Mouse (Mus musculus): ENCODE results near the gene Mylpf. TPM values are rescaled to one million over a fixed set of nuclear protein-coding genes. Genes with fewer than 3 reads are reported as not detected.

Mylpf gene
- polyA plus RNA-seq, 1 experiment from 2014 or later: 31.6 TPM

GRCm38 (mm10) chr7:127183828-127184227 lies 24.9 kb upstream of the Mylpf start:
- no peaks in the 10 kb centered on the region for H3K4me1 ChIP-seq (ENCODE audit: control insufficient read depth, insufficient read depth, low read length)
- no peaks in the 10 kb centered on the region for H3K36me3 ChIP-seq (ENCODE audit: control insufficient read depth, insufficient read depth)
- H3K4me3 ChIP-seq (ENCODE audit: low read length): no peak overlapping the region
- WGBS: 73% methylated on average over 6 of the region's 6 CpGs
- ATAC-seq (replicated peaks; ENCODE audit: extremely low read depth, insufficient read depth, low FRiP score): no peak
- H3K9me3 ChIP-seq (replicated peaks; ENCODE audit: control insufficient read depth, low read length): no peaks in the 10 kb centered on the region; the same call in 1 of the 2 replicates
- no peak overlapping the region for H3K27ac ChIP-seq (ENCODE audit: low read length)
- H3K9ac ChIP-seq (ENCODE audit: low read length): no peak overlapping the region
- H3K4me2 ChIP-seq (ENCODE audit: low read depth, low read length): no peak overlapping the region
- no peaks in the 10 kb centered on the region for H3K27me3 ChIP-seq (ENCODE audit: control insufficient read depth, insufficient read depth, low read length)

- no peak for ATAC-seq (replicated peaks; ENCODE audit: extremely low read depth, insufficient read depth, low FRiP score)
- Histone ChIP-seq H3K4me2 (ENCODE audit: low read depth, low read length) (no peak overlapping the region), H3K27ac (ENCODE audit: low read length) (no peak overlapping the region; the same call in 1 of the 2 replicates), H3K9ac (ENCODE audit: low read length) (no peak overlapping the region), H3K27me3 (ENCODE audit: control insufficient read depth, insufficient read depth, low read length) (no peaks in the 10 kb centered on the region), H3K9me3 (replicated peaks; ENCODE audit: control insufficient read depth, low read length) (no peaks in the 10 kb centered on the region), H3K4me1 (ENCODE audit: control insufficient read depth, insufficient read depth, low read length) (no peaks in the 10 kb centered on the region), H3K36me3 (ENCODE audit: control insufficient read depth, insufficient read depth) (no peaks in the 10 kb centered on the region), H3K4me3 (ENCODE audit: low read length) (no peak overlapping the region)
- WGBS: 29% methylated on average over 1 of the region's 1 CpGs
These were observed 24.0 kb upstream of the Mylpf start for GRCm38 (mm10) chr7:127184720-127185119.

- no peaks in the 10 kb centered on the region for H3K4me1 ChIP-seq (ENCODE audit: control insufficient read depth, insufficient read depth, low read length)
- WGBS: 54% methylated on average over 3 of the region's 3 CpGs
- no peak overlapping the region for H3K4me2 ChIP-seq (ENCODE audit: low read depth, low read length)
- H3K27me3 ChIP-seq (ENCODE audit: control insufficient read depth, insufficient read depth, low read length): no peaks in the 10 kb centered on the region
- H3K36me3 ChIP-seq (ENCODE audit: control insufficient read depth, insufficient read depth): no peaks in the 10 kb centered on the region
- no peaks in the 10 kb centered on the region for H3K9me3 ChIP-seq (replicated peaks; ENCODE audit: control insufficient read depth, low read length)
- H3K27ac ChIP-seq (ENCODE audit: low read length): no peak overlapping the region
- no peak overlapping the region for H3K9ac ChIP-seq (ENCODE audit: low read length)
- ATAC-seq (replicated peaks; ENCODE audit: extremely low read depth, insufficient read depth, low FRiP score): no peak
- H3K4me3 ChIP-seq (ENCODE audit: low read length): no peak overlapping the region
These were observed 23.1 kb upstream of the Mylpf start for GRCm38 (mm10) chr7:127185601-127186000.

- H3K27me3 ChIP-seq (ENCODE audit: control insufficient read depth, insufficient read depth, low read length): no peaks in the 10 kb centered on the region
- no peak overlapping the region for H3K4me2 ChIP-seq (ENCODE audit: low read depth, low read length)
- H3K36me3 ChIP-seq (ENCODE audit: control insufficient read depth, insufficient read depth): peaks cover 13% of the 10 kb centered on the region
- ATAC-seq (replicated peaks; ENCODE audit: extremely low read depth, insufficient read depth, low FRiP score): no peak
- no peak overlapping the region for H3K27ac ChIP-seq (ENCODE audit: low read length)
- no peaks in the 10 kb centered on the region for H3K4me1 ChIP-seq (ENCODE audit: control insufficient read depth, insufficient read depth, low read length)
- 61% methylated on average over 10 of the region's 10 CpGs for WGBS
- H3K9ac ChIP-seq (ENCODE audit: low read length): no peak overlapping the region
- H3K9me3 ChIP-seq (replicated peaks; ENCODE audit: control insufficient read depth, low read length): no peaks in the 10 kb centered on the region
- no peak overlapping the region for H3K4me3 ChIP-seq (ENCODE audit: low read length)
These were observed 21.3 kb upstream of the Mylpf start for GRCm38 (mm10) chr7:127187351-127187750.

- H3K27ac ChIP-seq (ENCODE audit: low read length): peak overlapping the region; percentile 57
- H3K9ac ChIP-seq (ENCODE audit: low read length): no peak overlapping the region; the same call in none of the 2 replicates
- H3K4me1 ChIP-seq (ENCODE audit: control insufficient read depth, insufficient read depth, low read length): no peaks in the 10 kb centered on the region
- ATAC-seq (replicated peaks; ENCODE audit: extremely low read depth, insufficient read depth, low FRiP score): peak; percentile 34
- H3K4me3 ChIP-seq (ENCODE audit: low read length): no peak overlapping the region
- H3K27me3 ChIP-seq (ENCODE audit: control insufficient read depth, insufficient read depth, low read length): no peaks in the 10 kb centered on the region
- no peaks in the 10 kb centered on the region for H3K9me3 ChIP-seq (replicated peaks; ENCODE audit: control insufficient read depth, low read length)
- peaks cover 22% of the 10 kb centered on the region for H3K36me3 ChIP-seq (ENCODE audit: control insufficient read depth, insufficient read depth)
- no peak overlapping the region for H3K4me2 ChIP-seq (ENCODE audit: low read depth, low read length)
- WGBS: 68% methylated on average over 17 of the region's 17 CpGs
These were observed 20.1 kb upstream of the Mylpf start for GRCm38 (mm10) chr7:127188305-127189276.

- Histone ChIP-seq H3K27ac (ENCODE audit: low read length) (no peak overlapping the region), H3K9me3 (replicated peaks; ENCODE audit: control insufficient read depth, low read length) (no peaks in the 10 kb centered on the region), H3K4me3 (ENCODE audit: low read length) (no peak overlapping the region), H3K36me3 (ENCODE audit: control insufficient read depth, insufficient read depth) (peaks cover 29% of the 10 kb centered on the region), H3K27me3 (ENCODE audit: control insufficient read depth, insufficient read depth, low read length) (no peaks in the 10 kb centered on the region), H3K9ac (ENCODE audit: low read length) (no peak overlapping the region), H3K4me2 (ENCODE audit: low read depth, low read length) (no peak overlapping the region), H3K4me1 (ENCODE audit: control insufficient read depth, insufficient read depth, low read length) (peaks cover 12% of the 10 kb centered on the region)
- no peak for ATAC-seq (replicated peaks; ENCODE audit: extremely low read depth, insufficient read depth, low FRiP score)
- WGBS: 85% methylated on average over 6 of the region's 6 CpGs
These were observed 18.0 kb upstream of the Mylpf start for GRCm38 (mm10) chr7:127190672-127191071.

GRCm38 (mm10) chr7:127192989-127193388 lies 15.7 kb upstream of the Mylpf start:
- peaks cover 34% of the 10 kb centered on the region for H3K36me3 ChIP-seq (ENCODE audit: control insufficient read depth, insufficient read depth)
- 95% methylated on average over 5 of the region's 5 CpGs for WGBS

GRCm38 (mm10) chr7:127194011-127194632 lies 14.6 kb upstream of the Mylpf start:
- peak overlapping the region; percentile 63; the same call in 1 of the 2 replicates for H3K4me3 ChIP-seq (ENCODE audit: low read length)
- H3K36me3 ChIP-seq (ENCODE audit: control insufficient read depth, insufficient read depth): peaks cover 46% of the 10 kb centered on the region
- ATAC-seq (replicated peaks; ENCODE audit: extremely low read depth, insufficient read depth, low FRiP score): no peak
- H3K4me1 ChIP-seq (ENCODE audit: control insufficient read depth, insufficient read depth, low read length): peaks cover 16% of the 10 kb centered on the region
- H3K9me3 ChIP-seq (replicated peaks; ENCODE audit: control insufficient read depth, low read length): no peaks in the 10 kb centered on the region
- no peak overlapping the region for H3K9ac ChIP-seq (ENCODE audit: low read length)
- H3K4me2 ChIP-seq (ENCODE audit: low read depth, low read length): peak overlapping the region; percentile 88
- H3K27ac ChIP-seq (ENCODE audit: low read length): no peak overlapping the region
- H3K27me3 ChIP-seq (ENCODE audit: control insufficient read depth, insufficient read depth, low read length): no peaks in the 10 kb centered on the region
- WGBS: 91% methylated on average over 17 of the region's 17 CpGs

More at GRCm38 (mm10) chr7:127192989-127193388, 15.7 kb upstream of the Mylpf start:
- ATAC-seq (replicated peaks; ENCODE audit: extremely low read depth, insufficient read depth, low FRiP score): no peak
- H3K4me1 ChIP-seq (ENCODE audit: control insufficient read depth, insufficient read depth, low read length): peaks cover 16% of the 10 kb centered on the region
- H3K9me3 ChIP-seq (replicated peaks; ENCODE audit: control insufficient read depth, low read length): no peaks in the 10 kb centered on the region
- no peak overlapping the region for H3K4me3 ChIP-seq (ENCODE audit: low read length)
- no peaks in the 10 kb centered on the region for H3K27me3 ChIP-seq (ENCODE audit: control insufficient read depth, insufficient read depth, low read length)
- no peak overlapping the region for H3K27ac ChIP-seq (ENCODE audit: low read length)
- H3K9ac ChIP-seq (ENCODE audit: low read length): no peak overlapping the region
- H3K4me2 ChIP-seq (ENCODE audit: low read depth, low read length): no peak overlapping the region

GRCm38 (mm10) chr7:127194633-127195029 lies 14.1 kb upstream of the Mylpf start:
- Histone ChIP-seq H3K9ac (ENCODE audit: low read length) (peak overlapping the region; percentile 75), H3K4me2 (ENCODE audit: low read depth, low read length) (peak overlapping the region; percentile 88), H3K9me3 (replicated peaks; ENCODE audit: control insufficient read depth, low read length) (no peaks in the 10 kb centered on the region), H3K27me3 (ENCODE audit: control insufficient read depth, insufficient read depth, low read length) (no peaks in the 10 kb centered on the region), H3K4me1 (ENCODE audit: control insufficient read depth, insufficient read depth, low read length) (peaks cover 16% of the 10 kb centered on the region), H3K27ac (ENCODE audit: low read length) (no peak overlapping the region), H3K4me3 (ENCODE audit: low read length) (peak overlapping the region; percentile 63), H3K36me3 (ENCODE audit: control insufficient read depth, insufficient read depth) (peaks cover 51% of the 10 kb centered on the region)
- no peak for ATAC-seq (replicated peaks; ENCODE audit: extremely low read depth, insufficient read depth, low FRiP score)
- WGBS: 63% methylated on average over 7 of the region's 7 CpGs

Data from heart, embryonic 16.5 days (tissue).